Mouse (Mus musculus): ENCODE results near the gene Kdelr3. TPM values are rescaled to one million over a fixed set of nuclear protein-coding genes. Genes with fewer than 3 reads are reported as not detected.
A peak's percentile ranks its signal among the peaks of the same experiment; 100 is the strongest.

The Kdelr3 gene
- polyA plus RNA-seq, 1 experiment from 2014 or later = 35.9 TPM

DNA sequence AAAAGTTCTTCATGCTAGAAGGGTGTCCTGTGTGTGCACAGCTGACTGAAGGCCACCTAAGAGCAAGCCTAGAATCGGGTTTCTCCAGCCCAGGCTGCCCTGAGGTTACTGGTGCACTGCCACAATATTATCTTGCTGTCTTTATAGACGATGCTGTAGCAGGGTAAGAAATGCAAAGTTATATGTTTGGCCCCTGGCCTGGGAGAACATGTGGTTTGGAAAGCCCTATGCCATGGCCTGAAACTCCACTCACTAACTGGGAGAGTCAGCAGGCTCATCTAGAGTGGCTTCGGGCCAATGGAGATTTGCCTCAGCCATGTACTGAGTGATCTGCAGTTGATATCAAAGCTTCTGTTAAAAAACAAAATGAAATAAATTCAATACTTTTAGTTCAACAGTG, 17.6 kb downstream of the Kdelr3 start:
- 81% methylated on average over 3 of the region's 3 CpGs for WGBS
- H3K4me2 ChIP-seq = no peak overlapping the region
- H3K9me3 ChIP-seq = no peaks in the 10 kb centered on the region
- no peak overlapping the region for H3K27ac ChIP-seq
- no peak overlapping the region for H3K9ac ChIP-seq (replicated peaks)
- no peak for ATAC-seq (ENCODE audit: insufficient number of reproducible peaks, insufficient read depth, low FRiP score, low TSS enrichment, low read depth)
- peaks cover 3% of the 10 kb centered on the region; the same call in 1 of the 2 replicates for H3K4me1 ChIP-seq (replicated peaks)
- no peaks in the 10 kb centered on the region for H3K27me3 ChIP-seq
- H3K4me3 ChIP-seq (replicated peaks) = no peak overlapping the region
- peaks cover 100% of the 10 kb centered on the region for H3K36me3 ChIP-seq

DNA sequence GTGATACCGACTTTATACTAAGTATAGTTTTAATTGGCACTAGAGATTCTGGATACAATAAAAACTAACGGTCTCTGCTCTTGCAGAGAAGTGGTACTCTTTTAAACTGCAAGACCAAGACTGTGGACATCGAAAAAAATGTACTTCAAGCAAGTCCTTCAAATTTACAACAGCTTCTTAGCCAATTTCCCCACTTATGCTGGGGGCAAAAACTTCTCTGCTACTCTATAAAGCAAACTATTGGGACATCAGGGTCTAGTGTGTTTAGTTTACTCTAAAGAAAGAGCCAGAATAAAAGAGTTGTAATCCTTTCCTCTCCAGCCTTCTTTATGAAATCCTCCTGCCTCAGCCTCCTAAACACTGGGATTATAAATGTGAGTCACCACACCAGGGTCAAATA, 27.8 kb downstream of the Kdelr3 start:
- H3K4me2 ChIP-seq = peak overlapping the region; percentile 78
- H3K4me1 ChIP-seq (replicated peaks) = peaks cover 13% of the 10 kb centered on the region
- no peaks in the 10 kb centered on the region for H3K27me3 ChIP-seq
- no peak overlapping the region for H3K9ac ChIP-seq (replicated peaks)
- no peak overlapping the region for H3K27ac ChIP-seq
- H3K36me3 ChIP-seq = peaks cover 55% of the 10 kb centered on the region
- H3K9me3 ChIP-seq = no peaks in the 10 kb centered on the region
- peak overlapping the region; percentile 85 for H3K4me3 ChIP-seq (replicated peaks)
- 88% methylated on average over 3 of the region's 3 CpGs for WGBS
- no peak for ATAC-seq (ENCODE audit: insufficient number of reproducible peaks, insufficient read depth, low FRiP score, low TSS enrichment, low read depth)

- ATAC-seq (ENCODE audit: insufficient number of reproducible peaks, insufficient read depth, low FRiP score, low TSS enrichment, low read depth) = no peak
- H3K36me3 ChIP-seq = peaks cover 40% of the 10 kb centered on the region
- H3K9ac ChIP-seq (replicated peaks) = peak overlapping the region; percentile 98
- peaks cover 13% of the 10 kb centered on the region for H3K4me1 ChIP-seq (replicated peaks)
- no peaks in the 10 kb centered on the region; the same call in 1 of the 2 replicates for H3K27me3 ChIP-seq
- no peaks in the 10 kb centered on the region for H3K9me3 ChIP-seq
- WGBS = 6% methylated on average over 3 of the region's 3 CpGs
- H3K27ac ChIP-seq = peak overlapping the region; percentile 97
- peak overlapping the region; percentile 78 for H3K4me2 ChIP-seq
- peak overlapping the region; percentile 85 for H3K4me3 ChIP-seq (replicated peaks)
Measured at GRCm38 (mm10) chr15:79545496-79545895, 29.3 kb downstream of the Kdelr3 start.

DNA sequence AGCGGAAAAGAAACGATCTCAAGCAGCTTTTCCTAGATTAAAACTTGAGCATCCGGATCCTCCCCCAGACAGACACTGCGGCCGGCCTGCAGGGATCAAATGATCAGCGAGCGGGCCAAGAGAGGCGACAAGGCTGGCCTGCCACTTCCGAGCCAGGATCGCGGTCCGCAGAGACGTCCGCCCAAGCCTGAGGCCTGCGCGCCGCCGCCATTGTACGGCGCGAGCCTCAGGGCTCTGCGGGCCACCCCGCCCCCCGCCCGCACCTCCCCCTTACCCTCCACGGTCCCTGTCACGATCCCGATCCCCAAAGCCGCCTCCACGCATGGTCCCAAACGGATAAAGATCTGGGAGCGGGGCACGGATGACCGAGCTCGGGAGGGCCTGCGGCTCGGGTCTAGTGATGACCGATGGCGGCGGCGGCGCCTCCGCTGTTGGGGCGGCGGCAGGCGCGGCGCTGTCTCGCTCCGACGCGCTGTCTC, 29.7 kb downstream of the Kdelr3 start:
- peak overlapping the region; percentile 98 for H3K9ac ChIP-seq (replicated peaks)
- H3K4me1 ChIP-seq (replicated peaks) = peaks cover 13% of the 10 kb centered on the region
- peak overlapping the region; percentile 85 for H3K4me3 ChIP-seq (replicated peaks)
- peaks cover 35% of the 10 kb centered on the region for H3K36me3 ChIP-seq
- H3K4me2 ChIP-seq = peak overlapping the region; percentile 78
- no peaks in the 10 kb centered on the region; the same call in 1 of the 2 replicates for H3K27me3 ChIP-seq
- H3K9me3 ChIP-seq = no peaks in the 10 kb centered on the region
- ATAC-seq (ENCODE audit: insufficient number of reproducible peaks, insufficient read depth, low FRiP score, low TSS enrichment, low read depth) = peak; percentile 53
- H3K27ac ChIP-seq = peak overlapping the region; percentile 97
- WGBS = under 1% methylated on average over 51 of the region's 52 CpGs

GRCm38 (mm10) chr15:79546410-79547288, 30.4 kb downstream of the Kdelr3 start, which contains the start of gene Ddx17:
Gene Ddx17, minus strand, starts transcription at chr15:79546741.
- H3K4me2 ChIP-seq = peak within 1 kb of the TSS; percentile 78
- H3K9me3 ChIP-seq = no peaks in the 10 kb centered on the region
- peak within 1 kb of the TSS; percentile 97 for H3K27ac ChIP-seq
- ATAC-seq (ENCODE audit: insufficient number of reproducible peaks, insufficient read depth, low FRiP score, low TSS enrichment, low read depth) = peak; percentile 97
- peaks cover 13% of the 10 kb centered on the region for H3K4me1 ChIP-seq (replicated peaks)
- WGBS = 2% methylated on average over 84 of the region's 84 CpGs
- H3K9ac ChIP-seq (replicated peaks) = peak within 1 kb of the TSS; percentile 98
- H3K36me3 ChIP-seq = peaks cover 28% of the 10 kb centered on the region
- H3K4me3 ChIP-seq (replicated peaks) = peak within 1 kb of the TSS; percentile 85
- no peaks in the 10 kb centered on the region; the same call in 1 of the 2 replicates for H3K27me3 ChIP-seq

DNA sequence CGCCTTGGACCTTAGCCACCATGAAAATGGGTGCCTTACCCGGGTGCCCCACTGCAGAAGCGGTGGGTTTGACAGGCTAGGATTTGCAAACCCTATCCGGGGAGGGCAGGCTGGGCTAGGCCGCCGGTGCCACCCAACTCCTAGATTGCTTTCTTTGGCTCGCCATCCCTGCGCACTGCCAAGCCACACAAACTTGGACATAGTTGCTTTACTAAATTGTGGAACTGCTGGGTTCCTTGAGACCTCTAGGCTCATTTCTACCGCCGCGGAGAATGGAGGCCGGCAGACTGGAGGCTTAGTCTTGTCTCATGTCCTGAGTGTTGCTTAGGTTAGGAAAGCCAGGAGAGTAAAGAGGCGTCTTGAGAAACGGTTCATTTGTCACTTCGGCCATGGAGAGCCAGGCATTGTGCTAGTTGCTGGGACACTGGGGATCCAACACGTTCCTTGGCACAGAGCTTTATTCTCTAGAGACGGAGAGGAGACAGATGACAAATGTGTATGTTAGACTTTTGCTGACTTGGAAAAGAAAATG, 31.1 kb downstream of the Kdelr3 start:
- Histone ChIP-seq H3K4me1 (replicated peaks) (peaks cover 13% of the 10 kb centered on the region), H3K27me3 (no peaks in the 10 kb centered on the region; the same call in 1 of the 2 replicates), H3K4me3 (replicated peaks) (peak overlapping the region; percentile 85), H3K9ac (replicated peaks) (peak overlapping the region; percentile 98), H3K27ac (peak overlapping the region; percentile 97), H3K4me2 (peak overlapping the region; percentile 78), H3K36me3 (peaks cover 21% of the 10 kb centered on the region), H3K9me3 (no peaks in the 10 kb centered on the region)
- ATAC-seq (ENCODE audit: insufficient number of reproducible peaks, insufficient read depth, low FRiP score, low TSS enrichment, low read depth) = 0 out of 2 replicates have a peak, but pooled peaks have one; percentile 4
- 79% methylated on average over 17 of the region's 17 CpGs for WGBS

DNA sequence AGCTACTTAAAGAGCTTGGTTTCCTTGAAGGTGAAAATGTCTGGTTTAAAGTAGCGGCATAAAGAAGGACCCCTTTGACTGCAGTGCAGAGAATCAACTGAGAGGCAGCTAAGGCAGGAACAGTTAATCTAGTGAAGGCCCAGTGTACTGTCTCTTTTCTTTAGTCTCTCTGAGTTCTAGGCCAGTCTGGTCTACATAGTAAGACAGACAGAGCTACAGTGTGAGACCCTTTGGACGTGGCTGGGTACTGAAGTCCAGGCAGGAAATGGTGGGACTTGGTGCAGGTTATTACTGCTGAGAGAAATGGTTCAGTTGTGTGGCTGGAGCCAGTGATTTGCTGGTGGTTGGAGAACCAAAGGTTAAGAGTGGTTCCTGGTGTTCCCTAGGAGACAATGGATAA, 32.0 kb downstream of the Kdelr3 start:
- ATAC-seq (ENCODE audit: insufficient number of reproducible peaks, insufficient read depth, low FRiP score, low TSS enrichment, low read depth) = no peak

GRCm38 (mm10) chr15:79552566-79552965, 36.4 kb downstream of the Kdelr3 start:
- no peak overlapping the region for H3K4me2 ChIP-seq
- no peaks in the 10 kb centered on the region for H3K36me3 ChIP-seq
- H3K27me3 ChIP-seq = no peaks in the 10 kb centered on the region; the same call in none of the 2 replicates
- H3K4me3 ChIP-seq (replicated peaks) = no peak overlapping the region
- H3K27ac ChIP-seq = no peak overlapping the region
- H3K9ac ChIP-seq (replicated peaks) = no peak overlapping the region
- 81% methylated on average over 5 of the region's 5 CpGs for WGBS
- ATAC-seq (ENCODE audit: insufficient number of reproducible peaks, insufficient read depth, low FRiP score, low TSS enrichment, low read depth) = no peak
- H3K4me1 ChIP-seq (replicated peaks) = no peaks in the 10 kb centered on the region
- H3K9me3 ChIP-seq = no peaks in the 10 kb centered on the region

More for the DNA sequence above, 32.0 kb downstream of the Kdelr3 start:
- Histone ChIP-seq H3K4me2 (no peak overlapping the region), H3K9ac (replicated peaks) (no peak overlapping the region), H3K4me3 (replicated peaks) (no peak overlapping the region), H3K9me3 (no peaks in the 10 kb centered on the region), H3K27ac (no peak overlapping the region), H3K27me3 (no peaks in the 10 kb centered on the region; the same call in 1 of the 2 replicates), H3K4me1 (replicated peaks) (peaks cover 13% of the 10 kb centered on the region), H3K36me3 (peaks cover 12% of the 10 kb centered on the region)
- WGBS = 94% methylated on average over 2 of the region's 2 CpGs

DNA sequence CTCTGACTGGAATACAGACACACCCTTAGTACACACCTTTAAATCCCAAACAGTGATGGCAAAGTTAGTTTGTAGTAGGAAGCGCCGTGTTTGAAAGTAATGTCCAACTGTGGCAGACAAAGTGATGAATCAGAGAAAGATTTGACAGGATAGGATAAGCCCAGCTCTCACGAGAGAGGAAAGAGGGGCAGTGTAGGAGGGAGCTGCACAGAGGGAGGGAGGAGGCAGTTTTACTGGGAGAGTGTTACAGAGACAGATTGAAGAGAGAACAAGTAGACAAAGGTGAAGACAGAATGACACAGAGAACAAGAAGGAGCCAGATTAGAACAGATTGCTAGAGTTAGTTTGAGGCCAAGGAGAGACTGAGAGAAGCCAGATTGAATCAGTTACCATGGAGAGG, 43.4 kb downstream of the Kdelr3 start:
- H3K27ac ChIP-seq = no peak overlapping the region
- no peak for ATAC-seq (ENCODE audit: insufficient number of reproducible peaks, insufficient read depth, low FRiP score, low TSS enrichment, low read depth)
- WGBS = 67% methylated on average over 3 of the region's 3 CpGs

DNA sequence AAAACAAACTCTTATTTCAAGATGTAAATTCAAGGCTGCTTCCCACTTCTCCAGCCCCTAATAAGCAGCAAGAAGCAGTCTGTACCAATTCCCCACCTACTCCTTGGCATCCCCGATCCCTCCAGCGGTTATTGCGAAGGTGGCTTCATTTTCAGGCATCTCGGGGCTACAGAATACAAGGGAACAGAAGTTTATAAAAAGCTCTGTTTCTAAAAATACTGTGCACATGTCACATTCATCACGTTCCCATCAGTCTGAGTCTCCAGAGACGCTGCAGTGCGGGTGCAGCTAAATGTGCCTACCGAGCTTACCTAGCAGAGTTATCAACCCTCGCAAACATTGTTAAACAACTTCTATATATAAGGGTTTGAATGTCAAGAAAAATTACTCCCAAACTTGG, 46.2 kb downstream of the Kdelr3 start:
- Histone ChIP-seq H3K4me2 (no peak overlapping the region), H3K27me3 (no peaks in the 10 kb centered on the region), H3K36me3 (no peaks in the 10 kb centered on the region), H3K9ac (replicated peaks) (no peak overlapping the region), H3K4me1 (replicated peaks) (no peaks in the 10 kb centered on the region), H3K4me3 (replicated peaks) (no peak overlapping the region), H3K27ac (no peak overlapping the region), H3K9me3 (no peaks in the 10 kb centered on the region)
- ATAC-seq (ENCODE audit: insufficient number of reproducible peaks, insufficient read depth, low FRiP score, low TSS enrichment, low read depth) = no peak
- WGBS = 86% methylated on average over 9 of the region's 9 CpGs

More for the DNA sequence above, 43.4 kb downstream of the Kdelr3 start:
- Histone ChIP-seq H3K4me2 (no peak overlapping the region), H3K9me3 (no peaks in the 10 kb centered on the region), H3K36me3 (no peaks in the 10 kb centered on the region), H3K4me3 (replicated peaks) (no peak overlapping the region), H3K27me3 (no peaks in the 10 kb centered on the region), H3K9ac (replicated peaks) (no peak overlapping the region), H3K4me1 (replicated peaks) (no peaks in the 10 kb centered on the region)

DNA sequence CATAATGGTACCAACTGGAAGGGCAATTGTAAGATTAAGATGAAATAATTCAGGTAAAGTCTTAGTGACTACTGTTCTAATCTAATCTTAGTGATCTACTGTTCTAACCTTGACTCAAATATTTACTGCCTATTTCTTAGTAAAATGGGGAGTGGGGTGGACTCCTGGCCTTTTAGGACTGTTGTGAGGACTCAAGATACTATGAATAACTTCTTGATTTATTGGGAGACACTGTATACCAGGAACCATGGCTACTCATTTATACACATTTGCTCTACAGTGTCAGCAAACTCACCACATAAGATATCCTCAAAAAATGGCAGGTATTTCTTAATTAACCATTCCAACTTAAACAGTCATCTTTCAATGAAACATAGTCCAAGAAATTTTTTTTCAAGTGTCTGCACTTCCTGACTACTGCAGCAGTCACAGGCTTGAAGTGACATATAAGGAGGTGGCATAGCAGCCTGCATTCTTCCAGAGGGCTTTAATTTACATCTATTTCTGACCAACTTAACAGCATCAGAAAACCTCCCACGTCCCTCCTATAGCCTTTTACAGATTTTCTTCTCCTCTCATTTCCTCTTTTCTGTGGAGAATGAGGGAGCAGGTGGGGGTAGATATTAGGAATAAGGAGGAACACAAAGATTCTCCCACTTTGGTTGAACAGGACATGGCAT, 59.5 kb downstream of the Kdelr3 start:
- WGBS = 64% methylated on average over 1 of the region's 1 CpGs
- ATAC-seq (ENCODE audit: insufficient number of reproducible peaks, insufficient read depth, low FRiP score, low TSS enrichment, low read depth) = no peak
- Histone ChIP-seq H3K4me1 (replicated peaks) (no peaks in the 10 kb centered on the region), H3K9ac (replicated peaks) (no peak overlapping the region), H3K4me2 (no peak overlapping the region), H3K36me3 (no peaks in the 10 kb centered on the region), H3K4me3 (replicated peaks) (no peak overlapping the region), H3K27me3 (no peaks in the 10 kb centered on the region), H3K27ac (no peak overlapping the region), H3K9me3 (no peaks in the 10 kb centered on the region)

All from limb, embryonic 12.5 days (tissue).